Mouse (Mus musculus): ENCODE results near the gene Rhbdl1.
A peak's percentile ranks its signal among the peaks of the same experiment; 100 is the strongest.
"Not testable (repeated sequence)": the region's sequence is repeated elsewhere in the genome, so short reads cannot be mapped to it uniquely, and the experiment has no call there.

Rhbdl1 gene

GRCm38 (mm10) chr17:25872676-25873075 lies 35.6 kb upstream of the Rhbdl1 start:
- no peak for DNase-seq (ENCODE audit: low spot score)

GRCm38 (mm10) chr17:25871566-25871965 lies 34.5 kb upstream of the Rhbdl1 start:
- DNase-seq (ENCODE audit: low spot score), result not testable (repeated sequence)

- no peak for DNase-seq (ENCODE audit: low spot score)
Measured at GRCm38 (mm10) chr17:25869954-25870353, 32.9 kb upstream of the Rhbdl1 start.

- no peak for DNase-seq (ENCODE audit: low spot score)
Measured at GRCm38 (mm10) chr17:25869498-25869897, 32.4 kb upstream of the Rhbdl1 start.

- DNase-seq (ENCODE audit: low spot score), result peak; percentile 87
Measured at GRCm38 (mm10) chr17:25868601-25869191, 31.6 kb upstream of the Rhbdl1 start, which contains the start of gene Mcrip2. Gene Mcrip2 (minus strand): TSS chr17:25868764.

- peak; percentile 82 for DNase-seq (ENCODE audit: low spot score)
Measured at GRCm38 (mm10) chr17:25867836-25868600, 30.9 kb upstream of the Rhbdl1 start.

- DNase-seq (ENCODE audit: low spot score), result no peak
Measured at GRCm38 (mm10) chr17:25867509-25867835, 30.4 kb upstream of the Rhbdl1 start.

GRCm38 (mm10) chr17:25866172-25866571 lies 29.1 kb upstream of the Rhbdl1 start:
- DNase-seq (ENCODE audit: low spot score), result no peak

- DNase-seq (ENCODE audit: low spot score), result no peak
Measured at GRCm38 (mm10) chr17:25865288-25865687, 28.2 kb upstream of the Rhbdl1 start.

GRCm38 (mm10) chr17:25864311-25864710 lies 27.2 kb upstream of the Rhbdl1 start:
- DNase-seq (ENCODE audit: low spot score), result no peak

- DNase-seq (ENCODE audit: low spot score), result no peak
Measured at GRCm38 (mm10) chr17:25863681-25864080, 26.6 kb upstream of the Rhbdl1 start.

GRCm38 (mm10) chr17:25861704-25862612 lies 24.9 kb upstream of the Rhbdl1 start:
- no peak for DNase-seq (ENCODE audit: low spot score)

GRCm38 (mm10) chr17:25860832-25861703 lies 24.0 kb upstream of the Rhbdl1 start, which contains the start of gene Wdr90:
Gene Wdr90 (minus strand): TSS chr17:25861501.
- peak; percentile 90 for DNase-seq (ENCODE audit: low spot score)

GRCm38 (mm10) chr17:25860229-25860628 lies 23.1 kb upstream of the Rhbdl1 start:
- no peak for DNase-seq (ENCODE audit: low spot score)

GRCm38 (mm10) chr17:25844396-25844901 lies 7.4 kb upstream of the Rhbdl1 start, which contains the start of gene Rhot2:
Gene Rhot2 (minus strand): TSS chr17:25844851.
- peak; percentile 96 for DNase-seq (ENCODE audit: low spot score)

- no peak for DNase-seq (ENCODE audit: low spot score)
Measured at GRCm38 (mm10) chr17:25843636-25844395, 6.7 kb upstream of the Rhbdl1 start.

GRCm38 (mm10) chr17:25843122-25843521 lies 6.0 kb upstream of the Rhbdl1 start:
- no peak for DNase-seq (ENCODE audit: low spot score)

- DNase-seq (ENCODE audit: low spot score), result no peak
Measured at GRCm38 (mm10) chr17:25842509-25842908, 5.4 kb upstream of the Rhbdl1 start.

GRCm38 (mm10) chr17:25841117-25841880 lies 4.2 kb upstream of the Rhbdl1 start, which contains the start of gene Gm20683:
Gene Gm20683 (minus strand): TSS chr17:25841763.
- no peak for DNase-seq (ENCODE audit: low spot score)

GRCm38 (mm10) chr17:25840519-25840918 lies 3.4 kb upstream of the Rhbdl1 start:
- DNase-seq (ENCODE audit: low spot score), result no peak

All from testis, postnatal 10 days (tissue).